Mouse (Mus musculus) colon, adult 2 months (tissue): ENCODE measurements around the gene Olfr198. TPM values are rescaled to one million over a fixed set of nuclear protein-coding genes. Genes with fewer than 3 reads are reported as not detected.

Source experiments
- polyA plus RNA-seq: library from polyadenylated mRNA; depleted of rRNA; stranded (reverse); fragments of >200 nt; gene quantifications from 2 replicates; pipeline ENCODE4 v1.2.3, GENCODE M21; 2012; rRNA removed

Gene Olfr198
- polyA plus RNA-seq: not detected in 2 replicates

DNA sequence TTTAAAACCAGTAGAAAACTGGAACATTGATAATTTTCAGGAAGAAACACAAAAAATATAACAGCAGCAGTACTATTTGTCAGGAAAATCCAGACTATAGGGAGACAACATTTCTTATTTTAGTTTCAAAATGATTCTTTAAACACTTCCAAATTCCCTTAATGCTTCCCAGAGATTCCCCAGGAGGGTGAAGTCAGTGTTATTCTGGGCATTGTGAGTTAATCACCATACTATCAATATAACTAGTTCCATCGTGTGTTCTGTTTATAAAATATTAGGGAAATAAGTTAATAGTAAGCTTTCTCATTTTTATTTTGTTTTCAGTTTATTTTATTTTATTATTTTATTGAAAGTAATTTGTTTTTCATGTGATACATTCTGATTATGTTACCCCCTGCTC lies at the start of gene Olfr198:
Gene Olfr198, minus strand, starts transcription at position 101 of the 400 bp plus-strand sequence.

GRCm38 (mm10) chr16:59219667-59220066 lies 16.3 kb upstream of the Olfr198 start, which contains the start of gene Olfr199:
Gene Olfr199, minus strand, starts transcription at chr16:59219767.

DNA sequence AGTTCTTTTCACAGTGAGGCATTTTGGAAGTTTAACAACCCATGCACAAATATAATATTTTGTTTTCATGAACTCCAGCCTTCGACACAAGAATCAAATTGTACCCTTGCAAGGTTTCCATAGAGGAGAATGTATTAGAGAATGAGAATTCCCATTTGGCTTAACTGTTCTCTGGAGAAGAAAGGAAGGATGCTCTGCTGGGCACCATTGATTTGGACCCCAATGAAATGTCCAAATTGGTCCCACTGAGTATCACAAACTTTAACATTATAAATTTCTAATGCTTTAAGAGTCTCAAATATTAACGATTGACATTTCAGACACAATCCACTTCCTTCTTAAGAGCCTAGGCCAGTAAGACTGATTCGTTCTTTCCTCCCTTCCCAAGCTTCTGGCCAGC lies 33.0 kb downstream of the Olfr198 start, which contains the start of gene Olfr196:
Gene Olfr196, minus strand, starts transcription at position 101 of the 400 bp plus-strand sequence.

Other genes with a start within 250 kb of the Olfr198 start
- not detected in 2 replicates for gene Olfr183, start 208.2 kb downstream of the Olfr198 start, polyA plus RNA-seq
- not detected in 2 replicates for gene Olfr186, start 173.2 kb downstream of the Olfr198 start, polyA plus RNA-seq
- not detected in 2 replicates for gene Olfr187, start 163.8 kb downstream of the Olfr198 start, polyA plus RNA-seq
- not detected in 2 replicates for gene Olfr190, start 125.5 kb downstream of the Olfr198 start, polyA plus RNA-seq
- gene Olfr191, start 113.7 kb downstream of the Olfr198 start, polyA plus RNA-seq: not detected in 2 replicates
- not detected in 2 replicates for gene Olfr193, start 91.7 kb downstream of the Olfr198 start, polyA plus RNA-seq
- not detected in 2 replicates for gene Olfr194, start 82.5 kb downstream of the Olfr198 start, polyA plus RNA-seq
- gene Olfr195, start 56.5 kb downstream of the Olfr198 start, polyA plus RNA-seq: not detected in 2 replicates
- not detected in 2 replicates for gene Olfr196, start 33.1 kb downstream of the Olfr198 start, polyA plus RNA-seq
- gene Olfr199, start 16.2 kb upstream of the Olfr198 start, polyA plus RNA-seq: not detected in 2 replicates
- gene Olfr201, start 69.1 kb upstream of the Olfr198 start, polyA plus RNA-seq: not detected in 2 replicates
- not detected in 2 replicates for gene Olfr202, start 83.3 kb upstream of the Olfr198 start, polyA plus RNA-seq
- not detected in 2 replicates for gene Olfr203, start 95.3 kb upstream of the Olfr198 start, polyA plus RNA-seq
- gene Olfr204, start 114.7 kb upstream of the Olfr198 start, polyA plus RNA-seq: not detected in 2 replicates
- not detected in 2 replicates for gene Olfr205, start 127.6 kb upstream of the Olfr198 start, polyA plus RNA-seq
- not detected in 2 replicates for gene Olfr206, start 145.7 kb upstream of the Olfr198 start, polyA plus RNA-seq
- gene Olfr209, start 160.5 kb upstream of the Olfr198 start, polyA plus RNA-seq: not detected in 2 replicates
- gene Gabrr3, start 203.8 kb upstream of the Olfr198 start, polyA plus RNA-seq: not detected in 2 replicates